Mouse (Mus musculus) midbrain, postnatal 0 days (tissue): ENCODE results near the gene Rap2a. TPM values are rescaled to one million over a fixed set of nuclear protein-coding genes. Genes with fewer than 3 reads are reported as not detected.

Experiments used
- ATAC-seq: fragments of 200-750 bp; cut with Nextera tagmentation; 2 replicates; pipeline ENCODE4 v1.8.0; 2017; ENCODE audit warnings: moderate number of reproducible peaks, mild to moderate bottlenecking, moderate TSS enrichment, moderate library complexity; ENCODE audit not compliant: low FRiP score
- DNase-seq: peaks from one replicate; pipeline ENCODE4 v3.0.0-alpha.2; 2015; ENCODE audit warnings: low spot score
- H3K27ac ChIP-seq: fragments of 300-500 bp; sonication (generic); 2 replicates; pipeline ENCODE4 v1.5.1; 2014; ENCODE audit warnings: low read depth, mild to moderate bottlenecking, low read length, mixed read lengths
- H3K27me3 ChIP-seq: fragments of 300-500 bp; sonication (generic); 2 replicates; pipeline ENCODE4 v1.6.1; 2014; ENCODE audit warnings: low read length, control low read depth, mixed read lengths; ENCODE audit not compliant: insufficient read depth
- H3K36me3 ChIP-seq: fragments of 300-500 bp; sonication (generic); 2 replicates; pipeline ENCODE4 v1.6.1; 2014; ENCODE audit warnings: low read length, control low read depth, mixed read lengths; ENCODE audit not compliant: insufficient read depth
- H3K4me1 ChIP-seq: fragments of 300-500 bp; sonication (generic); 2 replicates; pipeline ENCODE4 v1.6.1; 2014; ENCODE audit warnings: mild to moderate bottlenecking, control low read depth, antibody characterized with exemption, low read length, mixed read lengths; ENCODE audit not compliant: insufficient read depth
- H3K4me2 ChIP-seq: fragments of 300-500 bp; sonication (generic); 2 replicates; pipeline ENCODE4 v1.6.1; 2014; ENCODE audit warnings: low read depth, mild to moderate bottlenecking, low read length, mixed read lengths; ENCODE audit not compliant: poor library complexity, severe bottlenecking
- H3K4me3 ChIP-seq: fragments of 300-500 bp; sonication (generic); 2 replicates; pipeline ENCODE4 v1.5.1; 2014; ENCODE audit warnings: low read depth, mild to moderate bottlenecking, low read length, moderate library complexity
- H3K9ac ChIP-seq: fragments of 300-500 bp; sonication (generic); replicated peaks from 2 replicates; pipeline ENCODE4 v1.6.1; 2014; ENCODE audit warnings: mild to moderate bottlenecking, low read length, moderate library complexity, mixed read lengths; ENCODE audit not compliant: poor library complexity, severe bottlenecking
- H3K9me3 ChIP-seq: fragments of 300-500 bp; sonication (generic); 2 replicates; pipeline ENCODE4 v1.6.1; 2016; ENCODE audit warnings: low read length, control low read depth
- CTCF ChIP-seq: IDR thresholded peaks from 2 replicates; pipeline ENCODE4 v1.5.1; 2016; ENCODE audit warnings: antibody characterized with exemption, mild to moderate bottlenecking
- WGBS: fragments of 180-500 bp; shearing (Covaris S2); extraction: QIAGEN DNeasy Blood & Tissue Kit; methylation state at CpG from one replicate; pipeline ENCODE4 v1.1.7; 2014; 5-methylcytosine and 5-hydroxymethylcytosine counted together
- polyA plus RNA-seq: library from polyadenylated mRNA; unstranded; fragments of >200 nt; fragmentation: Nextera tagmentation; extraction: Ambion mirVana; gene quantifications from 2 replicates; pipeline ENCODE4 v1.2.1, GENCODE M21; 2015
- total RNA-seq: library from RNA; depleted of rRNA; stranded (reverse); fragments of >200 nt; gene quantifications from 2 replicates; pipeline ENCODE4 v1.2.3, GENCODE M21; 2014

Gene Rap2a
- total and polyA plus RNA-seq, 2 experiments from 2014 or later, result 25.6 to 50.4 TPM

- 94% methylated on average over 5 of the region's 5 CpGs for WGBS
- Histone ChIP-seq H3K4me1 (no peaks in the 10 kb centered on the region; the same call in 1 of the 2 replicates), H3K4me2 (no peak overlapping the region), H3K9ac (no peak overlapping the region), H3K36me3 (no peaks in the 10 kb centered on the region; the same call in 1 of the 2 replicates), H3K4me3 (no peak overlapping the region), H3K27me3 (no peaks in the 10 kb centered on the region), H3K27ac (no peak overlapping the region), H3K9me3 (no peaks in the 10 kb centered on the region)
- DNase-seq, result no peak
- TF ChIP-seq CTCF, result no peak
- ATAC-seq, result no peak
Measured at GRCm38 (mm10) chr14:120500791-120501190, 22.5 kb downstream of the Rap2a start.

GRCm38 (mm10) chr14:120503641-120504040 is 25.4 kb downstream of the Rap2a start:
- H3K4me1 ChIP-seq, result no peaks in the 10 kb centered on the region; the same call in 1 of the 2 replicates
- no peaks in the 10 kb centered on the region; the same call in 1 of the 2 replicates for H3K36me3 ChIP-seq
- no peak overlapping the region for H3K4me3 ChIP-seq
- no peak for TF ChIP-seq CTCF
- no peak overlapping the region for H3K4me2 ChIP-seq
- no peaks in the 10 kb centered on the region for H3K9me3 ChIP-seq
- DNase-seq (no peak), ATAC-seq (no peak)
- H3K9ac ChIP-seq, result no peak overlapping the region
- no peaks in the 10 kb centered on the region for H3K27me3 ChIP-seq
- WGBS, result 95% methylated on average over 12 of the region's 12 CpGs
- no peak overlapping the region for H3K27ac ChIP-seq

- 92% methylated on average over 12 of the region's 12 CpGs for WGBS
- no peak for ATAC-seq
Measured at GRCm38 (mm10) chr14:120504423-120504822, 26.2 kb downstream of the Rap2a start.

GRCm38 (mm10) chr14:120504928-120505461 is 26.8 kb downstream of the Rap2a start:
- H3K4me2 ChIP-seq, result no peak overlapping the region
- no peaks in the 10 kb centered on the region for H3K9me3 ChIP-seq
- 96% methylated on average over 18 of the region's 18 CpGs for WGBS
- no peak overlapping the region for H3K4me3 ChIP-seq
- H3K27ac ChIP-seq, result no peak overlapping the region
- peaks cover 4% of the 10 kb centered on the region; the same call in 1 of the 2 replicates for H3K36me3 ChIP-seq
- no peak for TF ChIP-seq CTCF
- DNase-seq, result no peak
- no peak for ATAC-seq
- H3K9ac ChIP-seq, result no peak overlapping the region
- H3K27me3 ChIP-seq, result no peaks in the 10 kb centered on the region
- no peaks in the 10 kb centered on the region; the same call in 1 of the 2 replicates for H3K4me1 ChIP-seq

More at GRCm38 (mm10) chr14:120504423-120504822, 26.2 kb downstream of the Rap2a start:
- Histone ChIP-seq H3K9me3 (no peaks in the 10 kb centered on the region), H3K27ac (no peak overlapping the region), H3K4me2 (no peak overlapping the region), H3K9ac (no peak overlapping the region), H3K4me1 (no peaks in the 10 kb centered on the region; the same call in 1 of the 2 replicates), H3K36me3 (peaks cover 4% of the 10 kb centered on the region; the same call in 1 of the 2 replicates), H3K4me3 (no peak overlapping the region), H3K27me3 (no peaks in the 10 kb centered on the region)
- DNase-seq, result no peak
- no peak for TF ChIP-seq CTCF

- Histone ChIP-seq H3K4me3 (no peak overlapping the region), H3K27me3 (no peaks in the 10 kb centered on the region), H3K9me3 (no peaks in the 10 kb centered on the region), H3K9ac (no peak overlapping the region), H3K27ac (no peak overlapping the region), H3K36me3 (peaks cover 4% of the 10 kb centered on the region; the same call in 1 of the 2 replicates), H3K4me1 (no peaks in the 10 kb centered on the region; the same call in 1 of the 2 replicates), H3K4me2 (no peak overlapping the region)
- WGBS, result 94% methylated on average over 6 of the region's 6 CpGs
- ATAC-seq (no peak), DNase-seq (no peak)
- TF ChIP-seq CTCF, result no peak
Measured at GRCm38 (mm10) chr14:120505918-120506317, 27.7 kb downstream of the Rap2a start.

GRCm38 (mm10) chr14:120507516-120507915 is 29.3 kb downstream of the Rap2a start:
- no peak overlapping the region for H3K27ac ChIP-seq
- DNase-seq (peak; percentile 64), ATAC-seq (no peak)
- no peak overlapping the region for H3K4me3 ChIP-seq
- no peaks in the 10 kb centered on the region for H3K27me3 ChIP-seq
- H3K9ac ChIP-seq, result 0 out of 2 replicates have a peak overlapping the region, but pooled peaks have one; percentile 19
- no peak overlapping the region for H3K4me2 ChIP-seq
- no peaks in the 10 kb centered on the region; the same call in 1 of the 2 replicates for H3K4me1 ChIP-seq
- no peaks in the 10 kb centered on the region for H3K9me3 ChIP-seq
- WGBS, result 31% methylated on average over 12 of the region's 12 CpGs
- TF ChIP-seq CTCF, result no peak
- H3K36me3 ChIP-seq, result peaks cover 4% of the 10 kb centered on the region; the same call in 1 of the 2 replicates
